Mouse (Mus musculus) NIH3T3 (cell line): ENCODE measurements at regions not wholly inside any gene's neighbourhood (a gene's known extent, or its start where the extent isn't known, plus 50 kb on each side); places are given as distances from the start of the nearest gene placed in this dataset.

Experiments
- DNase-seq: peaks from one replicate; pipeline ENCODE4 v3.0.0-alpha.2; 2012; ENCODE audit warnings: low read depth

DNA sequence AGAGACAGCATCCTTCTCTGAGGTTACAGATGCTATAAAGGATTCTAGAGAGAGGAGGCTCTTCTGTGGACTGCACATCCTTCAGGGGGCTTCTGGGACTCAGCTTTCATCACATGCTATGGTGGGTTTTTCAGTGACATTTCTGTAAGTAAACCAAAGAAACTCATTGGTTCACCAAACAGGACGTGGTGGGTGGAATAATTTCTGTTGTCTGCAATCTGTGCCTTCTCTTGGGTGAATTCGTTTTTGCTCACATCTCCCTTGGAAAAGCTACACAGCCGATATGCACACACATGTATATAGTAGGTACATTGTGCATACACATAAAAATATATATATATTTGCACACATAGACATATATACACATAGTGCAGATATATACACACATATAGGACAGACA, 110.2 kb downstream of the Chst1 start:
- DNase-seq: no peak

DNA sequence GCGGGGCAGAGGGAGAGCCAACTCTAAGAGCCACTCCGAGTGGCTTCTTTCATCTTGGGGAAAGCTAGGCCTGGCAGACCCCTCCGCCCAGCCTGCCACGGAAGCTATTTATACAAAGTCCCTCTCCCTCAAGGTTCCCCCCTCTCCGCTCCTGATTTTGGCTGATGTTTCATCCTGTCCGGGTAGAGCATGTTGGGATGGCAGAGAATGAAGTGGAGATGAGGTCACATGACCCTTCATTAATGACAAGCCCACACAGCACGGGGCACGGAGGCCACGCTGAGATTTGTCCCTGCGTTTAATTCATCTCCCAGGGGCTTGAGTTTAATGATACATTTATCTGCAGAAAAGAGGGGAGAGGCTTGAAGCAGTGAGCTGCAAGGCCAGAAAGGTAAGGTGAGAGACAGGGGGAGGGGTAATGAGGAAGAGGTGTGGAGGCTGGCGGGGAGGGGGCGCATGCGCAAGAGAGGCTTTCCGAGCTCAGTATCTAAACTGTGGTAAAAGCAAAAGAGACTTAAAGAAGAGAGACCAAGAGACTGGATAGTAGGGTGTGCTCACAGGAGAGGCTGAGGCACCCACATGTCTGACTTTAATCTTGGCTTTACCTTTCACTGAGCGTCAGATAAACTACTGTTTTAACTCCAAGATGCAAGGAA, 111.7 kb downstream of the Chst1 start:
- DNase-seq: no peak

DNA sequence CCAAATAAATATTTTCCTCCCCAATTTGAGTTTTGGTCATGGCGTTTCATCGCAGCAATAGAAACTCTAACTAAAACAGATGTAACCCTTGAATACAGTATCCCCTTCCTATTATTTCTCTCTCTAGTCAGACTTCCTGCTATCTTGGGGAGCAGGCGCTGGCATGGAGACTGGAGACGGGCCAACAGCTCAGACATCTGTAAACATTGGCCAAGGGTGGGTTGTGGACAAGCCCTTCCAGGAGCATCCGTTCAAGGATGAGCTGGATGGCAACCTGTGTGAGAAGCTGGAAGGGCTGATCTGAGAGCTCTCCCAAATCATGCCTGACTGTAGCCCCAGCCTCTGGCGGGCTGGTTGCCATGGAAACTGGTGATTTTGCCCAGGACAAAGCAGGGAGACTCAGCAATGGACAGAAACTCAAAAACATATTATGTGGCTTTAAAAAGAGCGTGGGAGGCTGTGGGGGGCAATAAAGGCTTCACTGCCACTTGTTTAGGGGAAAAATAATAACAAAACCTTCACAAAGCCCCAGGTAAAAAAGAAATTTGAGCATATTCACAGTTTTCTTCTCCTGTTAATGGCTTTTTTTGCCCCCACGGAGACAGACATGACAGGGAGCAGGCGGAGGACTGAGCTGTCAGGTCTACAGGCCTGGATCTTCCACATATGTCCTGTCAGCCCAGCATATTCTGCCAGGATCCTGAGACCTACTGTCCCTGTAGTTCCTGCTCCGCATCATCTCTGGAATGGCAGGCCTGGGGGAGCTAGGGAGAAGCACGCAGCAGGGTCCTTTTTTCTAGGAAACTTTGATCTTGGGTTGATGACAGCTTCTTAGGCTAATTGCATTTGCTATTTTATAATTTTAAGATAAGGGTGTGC, 113.0 kb downstream of the Chst1 start:
- peak; percentile 35 for DNase-seq

DNA sequence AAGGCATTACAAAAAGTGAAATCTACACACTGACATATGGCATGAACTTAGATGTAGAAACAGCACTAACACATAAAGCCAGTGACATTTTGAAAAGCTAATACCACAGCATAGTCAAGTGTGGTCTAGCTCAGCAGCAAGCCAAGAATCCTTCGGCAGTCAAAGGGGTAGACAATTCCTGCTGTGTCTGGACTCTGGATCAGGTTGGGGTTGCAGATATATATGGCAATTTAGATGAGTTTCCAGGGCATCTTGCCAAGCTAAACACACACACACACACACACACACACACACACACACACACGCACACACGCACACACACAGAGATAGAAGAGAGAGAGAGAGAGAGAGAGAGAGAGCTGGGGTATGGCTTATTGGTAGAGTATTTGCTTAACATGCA, 118.2 kb downstream of the Chst1 start:
- peak; percentile 53 for DNase-seq

DNA sequence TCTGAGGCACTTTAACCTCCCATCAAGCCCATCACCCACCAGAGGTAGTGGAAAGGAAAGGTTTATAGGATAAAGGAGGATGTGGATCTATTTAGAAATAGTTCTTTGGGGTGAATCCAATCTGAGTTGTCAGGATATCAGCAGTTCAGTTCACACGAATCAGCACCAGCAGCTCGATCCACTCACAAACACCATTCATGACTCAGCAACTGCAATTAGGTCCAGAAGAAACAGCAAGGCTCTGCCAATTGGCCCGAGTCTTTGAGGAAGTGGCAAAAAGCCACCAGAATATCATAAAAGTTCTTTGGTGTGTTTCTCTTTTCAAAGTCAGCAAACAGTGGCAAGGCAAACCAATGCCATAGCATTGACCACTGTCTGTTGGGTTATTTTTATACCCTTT, 122.4 kb downstream of the Chst1 start:
- peak; percentile 36 for DNase-seq

DNA sequence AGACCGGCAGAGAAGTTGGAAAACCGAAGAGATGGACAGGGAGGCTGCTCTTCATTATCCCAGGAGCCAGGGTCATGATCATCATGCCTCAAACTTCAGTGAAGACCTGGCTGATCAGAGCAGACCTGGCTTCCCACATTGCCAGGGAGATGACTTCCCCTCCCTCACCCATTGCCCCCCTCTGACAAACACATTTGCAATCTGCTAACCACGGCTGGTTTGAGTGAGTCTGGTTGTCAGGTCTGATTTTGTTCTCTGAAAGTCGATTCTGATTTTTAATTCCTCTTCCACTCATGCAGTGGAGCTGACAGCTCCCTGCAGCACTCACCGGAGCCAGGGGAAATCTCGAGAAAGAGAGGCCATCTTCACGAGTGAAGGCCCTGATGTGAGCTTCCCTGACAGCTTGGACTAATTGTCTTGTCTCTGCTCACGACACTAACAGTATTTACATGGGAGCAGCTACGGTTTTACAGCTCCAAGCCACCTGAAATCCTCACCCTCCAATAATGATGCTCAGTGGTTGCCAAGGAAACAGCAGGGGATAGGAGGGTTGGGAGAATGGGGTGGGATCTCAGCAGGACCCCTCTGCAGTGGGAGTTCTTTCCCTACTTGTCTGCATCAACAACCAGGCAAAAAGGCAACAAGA, 124.2 kb downstream of the Chst1 start:
- no peak for DNase-seq

DNA sequence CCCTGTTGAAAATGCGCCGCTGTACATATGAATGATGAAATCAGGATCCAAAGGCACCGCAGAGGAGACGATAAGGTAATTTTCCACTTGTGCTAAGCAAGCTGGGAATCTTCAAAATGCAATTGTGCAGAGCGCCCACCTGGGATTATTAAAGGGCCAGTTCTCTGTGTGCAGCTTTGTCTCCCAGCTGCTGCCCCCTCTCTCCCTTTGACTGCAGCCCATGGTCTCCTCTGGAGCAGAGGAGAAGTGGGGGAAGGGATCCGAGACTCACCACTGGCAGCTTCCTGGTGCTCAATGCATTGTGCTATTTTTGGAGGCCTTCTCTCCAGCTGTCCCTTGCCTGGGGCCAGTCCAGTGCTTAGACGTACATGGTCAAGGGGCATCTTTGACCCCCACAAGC, 127.1 kb downstream of the Chst1 start:
- peak; percentile 11 for DNase-seq

DNA sequence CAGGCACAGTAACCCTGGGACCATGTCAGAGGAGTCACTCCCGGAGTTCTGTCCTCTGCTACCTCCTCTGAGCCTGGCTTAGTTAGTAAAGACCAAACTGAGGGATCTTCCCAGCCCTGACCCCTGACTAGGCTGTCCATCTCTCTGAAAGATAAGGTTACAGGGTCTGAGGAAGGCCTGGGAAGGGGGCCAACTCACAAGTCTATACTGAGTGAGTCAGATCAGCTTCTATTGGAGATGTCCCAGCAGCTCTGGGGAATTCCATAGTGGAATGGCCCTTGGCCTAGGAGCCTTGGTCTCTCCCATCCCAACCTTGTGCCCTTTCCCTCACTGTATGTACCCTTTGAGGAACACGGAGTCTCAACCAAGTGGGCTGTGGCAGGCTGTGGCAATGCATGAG, 127.7 kb downstream of the Chst1 start:
- peak; percentile 53 for DNase-seq

DNA sequence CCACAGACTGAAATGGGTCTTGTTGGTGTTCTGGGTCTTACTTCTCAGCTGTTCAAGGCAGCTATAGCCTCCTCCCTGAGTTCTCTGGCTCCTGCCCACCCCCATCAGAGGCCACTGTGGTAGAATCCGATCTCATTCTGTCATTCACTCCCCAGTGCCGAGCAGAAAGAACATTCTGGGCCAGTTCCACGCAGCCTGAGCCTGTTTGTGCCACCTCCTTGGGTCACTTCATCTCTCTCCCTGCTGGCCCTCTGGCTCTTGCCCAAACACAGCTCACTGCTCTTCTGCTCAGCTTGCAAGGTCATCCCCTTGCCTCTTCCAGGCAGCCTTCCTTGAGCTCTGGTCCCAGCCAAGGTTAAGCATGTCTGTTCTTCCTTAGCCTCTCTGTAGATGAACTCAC, 128.9 kb downstream of the Chst1 start:
- no peak for DNase-seq

DNA sequence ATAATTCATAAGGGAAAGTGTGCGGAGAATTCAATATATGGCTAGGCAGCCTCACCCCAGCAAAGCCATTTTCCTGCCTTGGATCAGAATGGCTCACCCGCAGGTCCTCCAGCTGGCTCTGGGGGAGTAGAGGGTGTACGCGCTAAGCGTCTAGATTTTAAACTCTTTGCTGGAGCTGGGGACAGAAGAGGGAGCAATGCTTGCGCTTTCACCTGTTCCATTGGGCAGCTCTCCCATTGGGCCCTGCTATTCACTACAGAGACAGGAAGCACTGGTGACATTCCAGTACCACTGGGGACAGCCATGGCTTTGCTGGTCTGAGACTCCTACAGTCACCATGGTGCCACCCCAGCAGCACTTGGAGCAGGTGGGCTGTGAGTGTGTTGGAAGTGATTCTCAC, 130.9 kb downstream of the Chst1 start:
- DNase-seq: no peak

DNA sequence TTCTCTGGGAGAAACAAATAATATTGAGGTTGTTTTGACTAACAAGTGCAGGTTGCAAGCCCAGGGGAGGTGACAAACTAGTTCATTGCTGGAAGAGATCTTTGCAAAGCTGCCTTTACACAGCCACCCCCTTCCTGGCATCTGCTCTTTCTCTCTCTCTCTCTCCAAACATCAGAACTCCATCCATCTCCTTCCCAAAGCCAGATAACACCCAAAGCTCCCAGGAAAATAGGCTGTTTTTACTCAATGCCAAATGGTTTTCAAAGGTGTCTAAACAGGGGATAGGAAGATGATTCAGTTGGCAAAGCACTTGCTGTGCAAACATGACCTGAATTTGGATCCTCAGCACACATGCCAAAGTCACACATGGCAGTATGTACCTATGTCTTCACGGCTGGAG, 133.9 kb downstream of the Chst1 start:
- DNase-seq: no peak

DNA sequence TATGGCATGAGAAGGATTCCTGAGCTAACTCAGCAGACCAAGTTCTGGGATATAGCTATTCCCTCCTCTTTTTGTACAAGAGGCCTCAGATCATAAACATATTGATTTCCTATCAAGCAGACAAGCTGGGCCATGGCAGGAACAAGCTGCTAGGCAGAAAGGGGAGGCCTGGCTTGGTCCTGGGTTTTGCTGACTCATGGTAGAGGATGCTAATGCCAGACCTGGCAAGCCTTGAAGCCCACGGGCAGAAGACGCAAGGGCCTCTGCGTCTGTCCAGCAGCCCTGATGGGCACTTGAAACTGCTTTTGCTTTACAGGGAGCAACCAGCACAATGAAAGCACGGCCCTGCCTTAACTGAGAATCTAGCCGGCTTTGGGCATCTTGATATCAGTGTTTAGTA, 136.3 kb downstream of the Chst1 start:
- peak; percentile 55 for DNase-seq

DNA sequence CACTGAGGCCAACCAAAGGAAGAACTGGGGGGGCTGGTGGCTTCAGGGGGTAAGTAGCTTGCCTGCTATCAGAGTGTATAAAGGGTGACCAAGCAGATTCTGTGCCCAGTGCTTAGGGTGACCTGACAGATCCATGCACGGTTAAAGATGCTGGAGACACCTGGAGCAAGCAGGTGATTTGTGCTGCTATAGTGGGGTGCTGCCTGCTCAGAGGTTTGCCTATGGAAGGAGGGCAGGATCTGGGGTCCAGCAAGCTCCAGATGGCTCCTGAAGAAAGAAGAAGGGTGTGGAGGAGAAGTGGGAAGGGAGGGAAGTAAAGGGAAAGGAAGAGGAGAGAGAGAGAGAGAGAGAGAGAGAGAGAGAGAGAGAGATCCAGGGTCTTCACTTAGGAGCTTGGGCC, 137.8 kb downstream of the Chst1 start:
- DNase-seq: no peak

DNA sequence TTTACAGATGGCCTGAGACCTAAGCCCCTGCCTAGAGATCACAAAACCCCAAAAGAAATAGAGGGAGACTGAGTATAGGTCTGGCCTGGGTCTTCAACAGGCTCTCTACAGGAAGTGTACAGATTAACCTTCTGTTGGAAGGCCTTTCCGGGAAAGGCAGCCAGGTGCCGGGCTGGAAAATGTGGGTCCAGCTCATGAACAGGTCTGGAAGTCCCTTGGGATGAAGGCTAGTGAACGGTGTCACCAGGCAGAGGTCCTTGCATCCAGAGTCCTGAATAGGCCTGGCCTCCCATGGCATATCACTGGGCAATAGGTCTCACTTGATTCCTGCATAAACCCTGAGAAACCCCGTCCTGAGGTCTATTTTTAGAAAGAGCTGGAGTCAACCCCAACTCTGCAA, 140.1 kb downstream of the Chst1 start:
- no peak for DNase-seq

DNA sequence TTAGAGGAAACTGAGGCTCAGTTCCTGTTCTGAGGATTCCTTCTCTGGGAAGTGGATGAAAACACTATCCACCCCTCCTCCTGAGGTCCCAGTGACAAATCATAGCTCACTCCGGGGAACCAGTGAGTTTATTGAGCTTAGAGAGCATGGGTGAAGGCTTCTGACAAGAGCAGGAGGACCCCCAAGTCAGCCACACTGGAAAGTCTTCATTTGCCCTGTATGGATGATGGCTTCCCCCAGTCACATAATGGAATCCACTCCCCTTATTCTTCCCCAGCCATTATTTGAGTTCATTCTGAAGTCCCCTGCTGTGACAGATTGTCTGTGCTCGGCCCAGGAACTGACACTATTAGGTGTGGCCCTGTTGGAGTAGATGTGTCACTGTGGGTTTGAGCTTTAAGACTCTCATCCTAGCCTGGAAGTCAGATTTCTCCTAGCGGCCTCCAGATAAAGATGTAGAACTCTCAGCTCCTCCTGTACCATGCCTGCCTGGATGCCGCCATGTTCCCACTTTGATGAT, 141.3 kb downstream of the Chst1 start:
- DNase-seq: no peak

DNA sequence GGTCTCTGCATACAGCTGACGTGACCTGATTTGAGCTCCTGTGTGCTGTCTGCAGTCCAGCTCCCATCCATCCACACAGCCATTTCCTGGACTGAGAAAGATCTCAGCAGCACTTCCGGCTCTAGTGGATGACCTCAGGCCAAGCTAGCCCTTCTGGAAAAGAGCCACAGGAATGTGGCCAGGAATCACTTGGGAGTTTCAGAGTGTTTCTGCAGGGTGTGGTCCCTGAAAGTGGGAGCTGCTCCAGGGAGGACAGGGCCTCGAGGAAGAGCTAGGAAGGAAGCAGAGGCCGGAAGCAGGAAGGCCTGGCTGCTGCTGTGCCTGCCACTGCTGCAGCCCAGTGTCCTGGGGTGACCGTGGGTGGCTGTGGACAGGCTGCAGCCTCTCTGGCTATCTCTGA, 142.5 kb downstream of the Chst1 start:
- DNase-seq: peak; percentile 89

DNA sequence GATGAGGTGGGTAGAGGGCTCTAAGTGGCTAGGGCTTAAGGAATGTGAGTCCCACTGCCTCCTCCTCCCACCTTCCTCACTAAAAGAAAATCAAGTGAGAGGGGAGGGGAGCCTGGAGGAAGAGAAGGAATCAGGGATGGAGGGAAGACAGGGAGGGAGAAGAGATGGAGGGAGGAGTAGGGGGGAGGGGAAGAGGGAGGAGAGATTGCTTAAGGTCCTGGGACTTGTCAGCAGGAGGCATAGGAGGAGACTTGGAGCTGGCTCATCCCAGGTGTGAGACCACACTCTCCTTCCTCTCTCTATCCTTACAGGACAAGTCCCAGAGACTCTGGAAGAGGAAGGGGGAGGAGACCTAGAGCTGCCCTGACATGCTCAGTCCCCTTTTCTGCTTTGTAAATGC, 143.2 kb downstream of the Chst1 start:
- DNase-seq: peak; percentile 55

DNA sequence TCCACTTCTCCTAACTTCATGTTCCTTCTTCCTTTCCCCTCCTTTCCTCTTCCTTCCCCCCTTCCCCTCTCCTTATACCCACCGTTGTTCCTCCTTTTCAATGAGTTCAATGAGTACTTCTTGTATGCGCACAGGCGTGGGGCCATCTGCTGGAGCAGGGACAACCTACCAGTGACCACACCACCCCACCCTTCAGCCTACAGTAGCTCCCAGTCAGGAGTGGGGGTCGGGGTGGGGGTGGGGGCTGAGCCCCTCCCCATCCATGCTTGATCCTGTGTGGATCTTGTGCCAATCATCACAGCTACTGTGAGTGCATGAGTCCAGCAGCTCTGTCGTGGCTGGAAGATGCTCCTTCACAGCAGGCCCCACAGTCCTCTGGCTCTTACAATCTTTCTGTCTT, 143.6 kb downstream of the Chst1 start:
- DNase-seq: no peak

DNA sequence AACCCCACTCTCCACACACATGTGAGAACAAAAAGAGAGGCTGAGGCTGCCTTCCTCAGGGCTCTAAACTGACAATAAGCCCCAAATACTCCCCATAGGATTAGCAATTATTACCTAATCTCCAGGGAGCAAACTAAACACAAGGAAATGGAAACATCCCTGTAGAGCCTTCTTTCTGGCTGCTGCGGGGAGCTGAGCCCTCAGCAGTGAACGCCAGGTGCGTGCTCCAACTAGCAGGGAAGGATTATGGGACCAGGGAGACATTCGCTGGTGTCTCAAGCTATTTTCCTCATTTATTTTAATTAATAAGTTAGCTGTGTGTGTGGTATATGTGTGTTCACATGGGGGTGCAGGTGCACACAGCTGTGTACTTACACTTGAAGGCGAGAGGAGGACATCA, 144.4 kb downstream of the Chst1 start:
- DNase-seq: no peak

DNA sequence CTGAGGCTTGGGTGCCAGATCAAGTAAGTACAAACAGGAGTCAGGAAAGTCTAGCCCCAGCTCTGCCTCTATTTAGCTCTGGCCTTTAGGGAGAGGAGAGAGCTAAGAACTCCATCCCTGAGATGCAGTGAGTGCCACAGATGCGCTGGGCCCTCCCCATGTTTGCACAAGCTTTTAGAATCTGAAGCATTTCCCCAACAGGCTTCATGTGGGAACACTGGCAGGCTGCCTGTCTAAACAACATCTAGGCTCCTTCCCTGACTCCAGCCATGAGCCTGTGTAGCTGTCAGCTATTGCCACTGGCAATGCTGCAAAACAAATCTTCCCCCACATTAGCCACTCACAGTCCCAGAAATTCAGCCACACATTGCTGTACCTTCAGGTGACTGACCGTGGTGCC, 147.9 kb downstream of the Chst1 start:
- peak; percentile 76 for DNase-seq

DNA sequence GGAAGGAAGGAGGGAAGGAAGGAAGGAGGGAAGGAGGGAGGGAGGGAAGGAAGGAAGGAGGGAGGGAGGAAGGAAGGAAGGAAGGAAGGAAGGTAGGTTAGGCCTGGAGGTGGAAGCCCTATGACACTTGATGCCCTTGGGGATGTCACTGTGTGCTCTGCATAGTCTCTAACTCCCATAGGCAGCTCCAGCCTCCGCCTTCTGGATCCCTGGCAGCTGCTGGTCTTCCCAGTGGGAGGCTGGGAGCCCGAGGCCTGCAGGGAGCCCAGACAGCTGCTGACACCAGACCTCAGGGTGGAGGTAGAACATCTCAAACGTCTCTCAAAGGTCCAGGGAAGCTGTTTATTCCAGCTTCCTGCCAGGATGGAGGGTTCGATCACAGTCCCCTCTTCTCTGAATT, 150.6 kb downstream of the Chst1 start:
- no peak for DNase-seq

DNA sequence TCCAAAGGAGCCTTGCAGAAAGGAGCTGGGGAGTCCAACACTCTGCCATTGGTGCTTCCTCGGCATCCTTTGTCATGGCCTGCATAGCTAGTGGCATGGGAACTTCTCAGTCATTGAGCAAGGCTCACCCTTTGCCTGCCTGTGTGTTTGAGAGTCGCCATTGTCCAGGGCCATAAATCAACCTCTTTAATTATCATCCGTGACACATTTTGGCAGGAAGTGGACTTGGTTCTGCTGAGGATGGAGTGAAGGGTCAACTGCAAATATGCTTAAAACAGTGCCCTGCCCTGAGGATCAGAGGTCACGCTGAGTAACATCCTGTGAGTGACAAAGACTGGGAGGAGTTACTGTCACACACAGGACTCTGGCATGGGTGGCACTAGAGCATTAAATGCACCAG, 151.2 kb downstream of the Chst1 start:
- peak; percentile 43 for DNase-seq

DNA sequence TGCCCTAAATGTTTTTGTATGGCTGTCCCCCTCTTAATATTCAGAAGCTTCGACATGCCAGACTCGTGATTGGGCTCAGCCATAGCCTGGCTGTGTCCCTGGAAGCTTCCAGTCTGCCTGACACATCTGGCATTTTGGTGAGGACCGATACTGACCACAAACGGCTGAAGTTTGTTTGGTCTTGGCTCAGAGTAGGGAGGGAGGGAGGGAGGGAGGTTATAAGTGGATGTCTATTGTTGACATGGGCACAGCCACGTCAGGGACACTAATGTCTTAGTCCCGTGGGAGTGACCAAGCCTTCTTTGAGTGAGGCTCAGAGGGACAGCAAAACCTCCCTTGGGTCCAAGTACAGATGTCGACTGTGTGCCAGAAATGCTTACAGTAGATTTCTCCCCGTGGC, 151.7 kb downstream of the Chst1 start:
- peak; percentile 68 for DNase-seq
